Mouse (Mus musculus): ENCODE data around the gene Pbx4. TPM values are rescaled to one million over a fixed set of nuclear protein-coding genes. Genes with fewer than 3 reads are reported as not detected.
A peak's percentile ranks its signal among the peaks of the same experiment; 100 is the strongest.

Gene Pbx4
- polyA plus RNA-seq, 1 experiment: 22.4 TPM

GRCm38 (mm10) chr8:69791415-69792068, 40.7 kb upstream of the Pbx4 start:
- peaks cover 34% of the 10 kb centered on the region for H3K36me3 ChIP-seq (ENCODE audit: control insufficient read depth, insufficient read depth, low read length, poor library complexity, severe bottlenecking)
- H3K9ac ChIP-seq (ENCODE audit: low read depth, poor library complexity, severe bottlenecking): peak overlapping the region; percentile 96
- H3K9me3 ChIP-seq (replicated peaks; ENCODE audit: control insufficient read depth, insufficient read depth, low read length, poor library complexity, severe bottlenecking): no peaks in the 10 kb centered on the region
- H3K27ac ChIP-seq (ENCODE audit: insufficient read depth, low read length): peak overlapping the region; percentile 2
- H3K4me3 ChIP-seq (ENCODE audit: low read depth, low read length): peak overlapping the region; percentile 94
- no peaks in the 10 kb centered on the region for H3K27me3 ChIP-seq (ENCODE audit: control insufficient read depth, insufficient read depth, low read length, poor library complexity, severe bottlenecking)
- H3K4me1 ChIP-seq (ENCODE audit: control insufficient read depth, insufficient read depth, low read length): no peaks in the 10 kb centered on the region
- TF ChIP-seq EP300 (IDR thresholded peaks at IDR 0.05; ENCODE audit: insufficient read depth, low read depth, low read length) (no peak), CTCF (IDR thresholded peaks at IDR 0.05; ENCODE audit: low read depth, low read length) (no peak), POLR2A (IDR thresholded peaks at IDR 0.05; ENCODE audit: insufficient read depth, low read length) (no peak)

- H3K36me3 ChIP-seq (ENCODE audit: control insufficient read depth, insufficient read depth, low read length, poor library complexity, severe bottlenecking): peaks cover 54% of the 10 kb centered on the region
- no peak overlapping the region for H3K27ac ChIP-seq (ENCODE audit: insufficient read depth, low read length)
- H3K4me1 ChIP-seq (ENCODE audit: control insufficient read depth, insufficient read depth, low read length): no peaks in the 10 kb centered on the region
- H3K27me3 ChIP-seq (ENCODE audit: control insufficient read depth, insufficient read depth, low read length, poor library complexity, severe bottlenecking): no peaks in the 10 kb centered on the region
- H3K4me3 ChIP-seq (ENCODE audit: low read depth, low read length): no peak overlapping the region
- H3K9me3 ChIP-seq (replicated peaks; ENCODE audit: control insufficient read depth, insufficient read depth, low read length, poor library complexity, severe bottlenecking): no peaks in the 10 kb centered on the region
- H3K9ac ChIP-seq (ENCODE audit: low read depth, poor library complexity, severe bottlenecking): no peak overlapping the region
- TF ChIP-seq CTCF (IDR thresholded peaks at IDR 0.05; ENCODE audit: low read depth, low read length) (no peak), POLR2A (IDR thresholded peaks at IDR 0.05; ENCODE audit: insufficient read depth, low read length) (no peak), EP300 (IDR thresholded peaks at IDR 0.05; ENCODE audit: insufficient read depth, low read depth, low read length) (no peak)
Measured at GRCm38 (mm10) chr8:69793666-69794065, 38.6 kb upstream of the Pbx4 start.

GRCm38 (mm10) chr8:69794096-69794495, 38.2 kb upstream of the Pbx4 start:
- Histone ChIP-seq H3K9ac (ENCODE audit: low read depth, poor library complexity, severe bottlenecking) (no peak overlapping the region), H3K9me3 (replicated peaks; ENCODE audit: control insufficient read depth, insufficient read depth, low read length, poor library complexity, severe bottlenecking) (no peaks in the 10 kb centered on the region), H3K36me3 (ENCODE audit: control insufficient read depth, insufficient read depth, low read length, poor library complexity, severe bottlenecking) (peaks cover 59% of the 10 kb centered on the region), H3K4me3 (ENCODE audit: low read depth, low read length) (no peak overlapping the region), H3K27ac (ENCODE audit: insufficient read depth, low read length) (no peak overlapping the region), H3K27me3 (ENCODE audit: control insufficient read depth, insufficient read depth, low read length, poor library complexity, severe bottlenecking) (no peaks in the 10 kb centered on the region), H3K4me1 (ENCODE audit: control insufficient read depth, insufficient read depth, low read length) (no peaks in the 10 kb centered on the region)
- TF ChIP-seq CTCF (IDR thresholded peaks at IDR 0.05; ENCODE audit: low read depth, low read length) (no peak), POLR2A (IDR thresholded peaks at IDR 0.05; ENCODE audit: insufficient read depth, low read length) (no peak), EP300 (IDR thresholded peaks at IDR 0.05; ENCODE audit: insufficient read depth, low read depth, low read length) (no peak)

GRCm38 (mm10) chr8:69794901-69795300, 37.4 kb upstream of the Pbx4 start:
- no peak overlapping the region for H3K4me3 ChIP-seq (ENCODE audit: low read depth, low read length)
- H3K27ac ChIP-seq (ENCODE audit: insufficient read depth, low read length): no peak overlapping the region
- H3K9me3 ChIP-seq (replicated peaks; ENCODE audit: control insufficient read depth, insufficient read depth, low read length, poor library complexity, severe bottlenecking): no peaks in the 10 kb centered on the region
- H3K9ac ChIP-seq (ENCODE audit: low read depth, poor library complexity, severe bottlenecking): no peak overlapping the region
- H3K27me3 ChIP-seq (ENCODE audit: control insufficient read depth, insufficient read depth, low read length, poor library complexity, severe bottlenecking): no peaks in the 10 kb centered on the region
- H3K4me1 ChIP-seq (ENCODE audit: control insufficient read depth, insufficient read depth, low read length): no peaks in the 10 kb centered on the region
- TF ChIP-seq POLR2A (IDR thresholded peaks at IDR 0.05; ENCODE audit: insufficient read depth, low read length) (no peak), CTCF (IDR thresholded peaks at IDR 0.05; ENCODE audit: low read depth, low read length) (no peak), EP300 (IDR thresholded peaks at IDR 0.05; ENCODE audit: insufficient read depth, low read depth, low read length) (no peak)
- peaks cover 67% of the 10 kb centered on the region for H3K36me3 ChIP-seq (ENCODE audit: control insufficient read depth, insufficient read depth, low read length, poor library complexity, severe bottlenecking)

GRCm38 (mm10) chr8:69796721-69797345, 35.5 kb upstream of the Pbx4 start:
- TF ChIP-seq EP300 (IDR thresholded peaks at IDR 0.05; ENCODE audit: insufficient read depth, low read depth, low read length) (no peak), CTCF (IDR thresholded peaks at IDR 0.05; ENCODE audit: low read depth, low read length) (no peak), POLR2A (IDR thresholded peaks at IDR 0.05; ENCODE audit: insufficient read depth, low read length) (no peak)
- Histone ChIP-seq H3K9ac (ENCODE audit: low read depth, poor library complexity, severe bottlenecking) (no peak overlapping the region), H3K27me3 (ENCODE audit: control insufficient read depth, insufficient read depth, low read length, poor library complexity, severe bottlenecking) (no peaks in the 10 kb centered on the region), H3K4me3 (ENCODE audit: low read depth, low read length) (no peak overlapping the region), H3K4me1 (ENCODE audit: control insufficient read depth, insufficient read depth, low read length) (no peaks in the 10 kb centered on the region), H3K27ac (ENCODE audit: insufficient read depth, low read length) (no peak overlapping the region), H3K9me3 (replicated peaks; ENCODE audit: control insufficient read depth, insufficient read depth, low read length, poor library complexity, severe bottlenecking) (no peaks in the 10 kb centered on the region), H3K36me3 (ENCODE audit: control insufficient read depth, insufficient read depth, low read length, poor library complexity, severe bottlenecking) (peaks cover 84% of the 10 kb centered on the region)

GRCm38 (mm10) chr8:69797661-69798060, 34.6 kb upstream of the Pbx4 start:
- Histone ChIP-seq H3K27me3 (ENCODE audit: control insufficient read depth, insufficient read depth, low read length, poor library complexity, severe bottlenecking) (no peaks in the 10 kb centered on the region), H3K36me3 (ENCODE audit: control insufficient read depth, insufficient read depth, low read length, poor library complexity, severe bottlenecking) (peaks cover 92% of the 10 kb centered on the region), H3K4me3 (ENCODE audit: low read depth, low read length) (no peak overlapping the region), H3K4me1 (ENCODE audit: control insufficient read depth, insufficient read depth, low read length) (no peaks in the 10 kb centered on the region), H3K9ac (ENCODE audit: low read depth, poor library complexity, severe bottlenecking) (no peak overlapping the region), H3K9me3 (replicated peaks; ENCODE audit: control insufficient read depth, insufficient read depth, low read length, poor library complexity, severe bottlenecking) (no peaks in the 10 kb centered on the region), H3K27ac (ENCODE audit: insufficient read depth, low read length) (no peak overlapping the region)
- TF ChIP-seq CTCF (IDR thresholded peaks at IDR 0.05; ENCODE audit: low read depth, low read length) (no peak), POLR2A (IDR thresholded peaks at IDR 0.05; ENCODE audit: insufficient read depth, low read length) (no peak), EP300 (IDR thresholded peaks at IDR 0.05; ENCODE audit: insufficient read depth, low read depth, low read length) (no peak)

All from ES-Bruce4 (cell line).